7 mouse cellular contexts compared by ENCODE assay signal in genomic region chr12:113716406-113716805, GRCm38 (mm10).
DNase-seq lines count a peak whose midpoint lies in the region; ATAC-seq and TF ChIP-seq lines count a peak whose summit lies in the region.
"Not testable (repeated sequence)": the region's sequence is repeated elsewhere in the genome, so short reads cannot be mapped to it uniquely, and the experiment has no call there.

No protein-coding gene starts in this region.

- H3K4me1 ChIP-seq in bone marrow macrophage, adult 2 months (ENCODE audit: control insufficient read depth, insufficient read depth, low read length): not testable (repeated sequence)

- peak; percentile 63; the same call in 1 of the 2 replicates for ATAC-seq in megakaryocyte progenitor cell, adult 5-6 weeks (replicated peaks; ENCODE audit: poor library complexity)

- H3K4me3 ChIP-seq in bone marrow macrophage, adult 2 months (ENCODE audit: insufficient read depth, low read length); left cerebral cortex, adult 2 months: not testable (repeated sequence)

- TF ChIP-seq POLR2A in bone marrow macrophage, adult 2 months (IDR thresholded peaks at IDR 0.05; ENCODE audit: borderline replicate concordance, low read depth, low read length): not testable (repeated sequence)

- peak; percentile 58 for DNase-seq in NIH3T3 (ENCODE audit: low read depth)
- DNase-seq in forelimb bud, embryonic 11.5 days (ENCODE audit: low read depth, low spot score): peak; percentile 9
- peak; percentile 2 for DNase-seq in kidney, adult 11 months
- DNase-seq in left cerebral cortex, adult 2 months (ENCODE audit: extremely low spot score in 1 of 2, low spot score in 2 of 2): peak in 1 of 2 experiments; percentile 11
- peak; percentile 12 to 64 for DNase-seq in spleen, postnatal 4 days (ENCODE audit: low spot score in 2 of 2)

- H3K27ac ChIP-seq in bone marrow macrophage, adult 2 months (ENCODE audit: insufficient read depth, low read depth, low read length); left cerebral cortex, adult 2 months: not testable (repeated sequence)

- intact Hi-C loops in left cerebral cortex, adult 2 months (cut with DNase I): loop anchor here (2.0 kb wide), 1 partner anchor 104 kb away; no protein-coding TSS in a partner anchor

- peak; percentile 18; the same call in 1 of the 2 replicates for TF ChIP-seq CTCF in bone marrow macrophage, adult 2 months (IDR thresholded peaks at IDR 0.05; ENCODE audit: low read depth, low read length)
- peak; percentile 39 for TF ChIP-seq CTCF in left cerebral cortex, adult 2 months (IDR thresholded peaks at IDR 0.05)
